Mouse (Mus musculus): ENCODE data around the gene Cdc42bpa.
"Not testable (repeated sequence)": the region's sequence is repeated elsewhere in the genome, so short reads cannot be mapped to it uniquely, and the experiment has no call there.

The Cdc42bpa gene

DNA sequence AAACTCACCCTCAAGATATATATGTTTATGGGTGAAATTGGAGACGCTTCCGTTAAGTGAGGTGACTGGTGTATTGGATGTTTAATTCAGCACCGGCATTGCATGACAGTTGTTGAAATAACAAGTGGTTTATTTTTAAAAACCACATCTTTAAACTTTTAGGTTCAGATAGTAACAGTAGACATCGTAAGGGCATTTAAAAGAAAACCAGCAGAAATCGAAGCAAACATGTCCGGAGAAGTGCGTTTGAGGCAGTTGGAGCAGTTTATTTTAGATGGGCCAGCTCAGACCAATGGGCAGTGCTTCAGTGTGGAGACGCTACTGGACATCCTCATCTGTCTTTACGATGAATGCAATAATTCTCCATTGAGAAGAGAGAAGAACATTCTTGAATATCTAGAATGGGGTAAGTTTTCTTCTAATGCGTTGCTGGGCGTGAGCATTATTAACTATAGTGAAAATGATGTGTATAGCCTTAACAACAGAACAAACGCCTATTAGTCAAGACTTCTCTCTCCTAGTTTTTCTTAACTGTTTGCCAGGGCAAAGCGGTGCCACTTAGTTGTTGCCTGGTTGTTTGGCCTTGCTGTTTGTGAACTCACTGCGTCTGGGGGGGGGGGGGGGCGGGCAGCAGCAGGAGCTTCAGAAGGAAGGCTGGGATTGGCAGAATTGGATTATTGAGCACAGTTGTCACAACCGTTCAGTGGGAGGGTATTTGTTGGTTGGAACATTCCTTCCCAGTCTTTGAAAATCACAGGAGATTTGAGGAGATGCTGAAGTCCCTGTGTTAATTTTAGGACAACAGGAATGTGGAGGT lies 818 bp downstream of the Cdc42bpa start:
- peak; percentile 59 for DNase-seq (ENCODE audit: low read depth, low spot score)

GRCm38 (mm10) chr1:179961777-179962176 lies 1.5 kb downstream of the Cdc42bpa start:
- DNase-seq (ENCODE audit: low read depth, low spot score), result peak; percentile 45

DNA sequence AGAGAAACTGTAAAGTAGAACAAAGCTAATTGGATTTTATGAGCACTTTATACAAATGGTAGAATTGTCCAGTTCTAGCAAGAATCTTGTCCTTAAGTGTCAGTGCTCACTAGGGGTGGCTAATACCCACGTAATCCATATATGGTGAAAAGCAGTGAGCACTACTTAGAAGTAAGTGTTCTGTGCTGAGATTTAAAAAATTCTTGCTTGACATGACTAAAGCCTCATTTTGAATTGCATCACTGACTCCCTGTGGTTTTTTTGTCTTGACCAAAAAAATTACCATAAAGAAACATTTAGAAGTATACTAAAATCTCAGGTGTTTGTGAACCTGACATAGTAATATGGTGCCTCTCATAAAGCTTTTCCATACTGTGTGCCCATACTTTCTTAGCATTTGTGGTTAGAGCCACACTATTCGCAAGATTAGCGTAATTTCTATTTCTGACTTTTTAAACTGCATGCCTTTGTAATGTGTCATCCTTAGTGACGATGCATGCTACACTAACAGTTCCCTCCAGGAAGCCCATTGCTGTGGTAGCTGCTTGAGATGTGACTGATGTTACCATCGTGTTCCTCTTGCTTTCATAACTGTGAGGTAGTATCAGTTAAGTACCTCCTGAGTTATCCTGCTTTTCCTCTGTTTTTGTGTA lies 9.6 kb downstream of the Cdc42bpa start:
- DNase-seq (ENCODE audit: low read depth, low spot score), result peak; percentile 92

- no peak for DNase-seq (ENCODE audit: low read depth, low spot score)
Observed at GRCm38 (mm10) chr1:179975021-179975420, 14.7 kb downstream of the Cdc42bpa start.

DNA sequence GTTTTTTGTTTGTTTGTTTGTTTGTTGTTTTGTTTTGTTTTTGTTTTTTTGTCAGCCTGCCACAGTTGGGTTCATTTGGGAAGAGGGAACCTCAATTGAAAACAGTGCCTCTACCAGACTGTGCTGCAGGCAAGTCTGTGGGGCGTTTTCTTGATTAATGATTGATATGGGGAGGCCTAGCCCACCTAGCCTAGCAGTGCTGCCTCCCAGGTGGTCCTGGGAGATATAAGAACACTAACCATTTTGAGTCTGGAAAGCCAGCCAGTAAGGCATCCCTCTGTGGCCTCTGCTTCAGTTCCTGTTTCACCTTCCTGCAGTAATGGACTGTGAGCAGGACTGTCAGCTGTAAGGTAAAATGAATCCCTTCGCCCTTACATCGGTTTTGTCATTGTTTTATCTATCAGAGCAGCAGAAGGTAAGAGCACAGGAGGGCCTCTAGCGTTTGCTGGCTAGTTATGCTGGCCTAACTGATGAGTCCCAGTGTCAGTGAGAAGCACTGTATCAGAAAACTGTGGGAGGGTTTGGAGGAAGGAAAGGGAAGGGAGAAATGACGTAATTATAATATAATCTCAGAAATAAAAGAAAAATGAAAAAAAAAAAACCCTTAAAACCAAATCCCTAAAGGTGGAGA lies 15.5 kb downstream of the Cdc42bpa start:
- DNase-seq (ENCODE audit: low read depth, low spot score), result no peak

DNA sequence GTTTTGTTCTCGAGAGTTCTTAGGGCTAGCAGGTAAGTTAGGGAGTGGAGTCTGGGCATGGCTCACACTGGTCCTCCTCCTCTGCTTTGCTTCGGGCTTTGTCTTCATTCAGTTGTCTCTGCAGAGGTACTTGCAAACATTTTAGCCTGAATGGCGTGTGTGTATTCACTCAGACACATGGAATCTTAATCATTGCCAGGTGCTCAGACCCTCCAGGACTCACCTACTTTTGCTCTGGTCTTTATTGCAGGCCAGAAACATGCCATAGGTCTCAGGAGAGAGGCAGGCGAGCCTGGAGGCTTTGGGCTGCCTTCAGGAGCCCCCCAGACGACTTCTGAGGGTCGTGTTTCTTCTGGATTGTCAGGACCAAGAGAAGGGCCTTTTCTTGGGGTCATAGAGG lies 17.2 kb downstream of the Cdc42bpa start:
- no peak for DNase-seq (ENCODE audit: low read depth, low spot score)

DNA sequence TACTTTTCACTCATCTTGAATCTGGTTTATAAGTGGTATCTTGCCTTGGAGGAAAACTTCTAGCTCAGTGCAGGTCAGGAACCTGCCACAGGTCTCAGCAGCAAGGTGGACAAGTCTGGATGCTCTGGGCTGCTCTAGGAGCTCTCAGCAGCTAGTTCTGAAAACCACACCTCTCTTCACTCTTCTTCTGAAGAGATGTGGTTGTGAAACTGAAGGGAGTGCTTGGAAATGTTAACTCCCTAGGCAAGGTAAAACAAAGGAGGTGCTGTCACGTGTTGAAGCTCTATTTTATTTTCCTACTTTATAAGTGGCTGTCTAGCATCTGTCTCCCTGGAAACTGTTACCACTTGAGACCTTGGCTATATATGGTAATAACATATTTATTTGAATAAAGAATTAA lies 18.5 kb downstream of the Cdc42bpa start:
- no peak for DNase-seq (ENCODE audit: low read depth, low spot score)

GRCm38 (mm10) chr1:179981680-179982079 lies 21.4 kb downstream of the Cdc42bpa start:
- DNase-seq (ENCODE audit: low read depth, low spot score), result no peak

GRCm38 (mm10) chr1:179982183-179982582 lies 21.9 kb downstream of the Cdc42bpa start:
- no peak for DNase-seq (ENCODE audit: low read depth, low spot score)

GRCm38 (mm10) chr1:179982933-179983332 lies 22.7 kb downstream of the Cdc42bpa start:
- peak; percentile 61 for DNase-seq (ENCODE audit: low read depth, low spot score)

DNA sequence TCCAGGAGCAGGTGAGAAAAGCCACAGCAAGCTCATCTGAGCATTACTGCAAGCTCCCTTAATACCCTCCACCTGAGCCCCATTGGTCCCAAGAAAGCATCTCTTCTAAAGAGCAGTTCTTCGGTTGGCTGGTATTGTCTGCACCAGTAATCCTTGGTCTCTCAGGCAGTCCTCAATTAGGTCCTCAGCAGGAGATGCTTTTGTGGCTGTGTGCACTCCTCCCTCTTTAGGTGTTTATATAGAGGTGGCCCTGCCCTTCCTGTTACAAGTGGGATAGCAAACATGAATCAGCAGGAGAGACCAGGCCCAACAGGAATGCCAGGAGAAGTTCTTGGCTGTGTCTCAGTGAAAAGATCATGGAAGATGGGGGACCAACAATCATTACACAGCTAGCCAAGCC lies 23.9 kb downstream of the Cdc42bpa start:
- no peak for DNase-seq (ENCODE audit: low read depth, low spot score)

DNA sequence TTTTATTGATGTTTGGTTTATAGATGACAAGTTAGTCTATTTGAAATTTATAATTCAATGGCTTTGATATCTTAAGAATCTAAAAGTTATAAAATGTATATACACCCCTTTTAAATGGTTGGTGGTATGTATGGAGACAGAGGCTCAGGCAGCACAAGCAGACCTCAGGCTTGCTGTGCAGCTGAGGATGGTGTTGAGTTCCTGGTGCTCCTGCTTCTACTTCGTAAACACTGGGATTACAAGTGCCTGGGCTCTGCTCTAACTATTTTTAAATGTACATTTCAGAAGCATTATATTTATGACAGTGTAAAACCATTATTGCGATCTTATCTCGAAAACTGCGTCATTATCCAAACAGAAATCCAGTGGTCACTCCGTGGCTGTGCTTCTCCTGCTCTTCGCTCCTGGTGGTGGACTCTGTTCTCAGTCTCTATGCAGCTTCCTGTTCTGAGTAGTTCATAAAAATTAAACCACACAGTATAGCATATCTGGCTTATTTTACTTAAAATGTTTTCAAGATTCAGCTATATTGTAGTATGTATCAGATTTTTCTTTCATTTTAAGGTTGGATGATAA lies 31.5 kb downstream of the Cdc42bpa start:
- DNase-seq (ENCODE audit: low read depth, low spot score), result no peak

- DNase-seq (ENCODE audit: low read depth, low spot score), result no peak
Observed at GRCm38 (mm10) chr1:179992255-179992654, 32.0 kb downstream of the Cdc42bpa start.

- DNase-seq (ENCODE audit: low read depth, low spot score), result peak; percentile 4
Observed at GRCm38 (mm10) chr1:180008057-180008456, 47.8 kb downstream of the Cdc42bpa start.

- DNase-seq (ENCODE audit: low read depth, low spot score), result no peak
Observed at GRCm38 (mm10) chr1:180013479-180013878, 53.2 kb downstream of the Cdc42bpa start.

- no peak for DNase-seq (ENCODE audit: low read depth, low spot score)
Observed at GRCm38 (mm10) chr1:180018218-180018617, 57.9 kb downstream of the Cdc42bpa start.

- peak; percentile 50 for DNase-seq (ENCODE audit: low read depth, low spot score)
Observed at GRCm38 (mm10) chr1:180021463-180022296, 61.4 kb downstream of the Cdc42bpa start.

DNA sequence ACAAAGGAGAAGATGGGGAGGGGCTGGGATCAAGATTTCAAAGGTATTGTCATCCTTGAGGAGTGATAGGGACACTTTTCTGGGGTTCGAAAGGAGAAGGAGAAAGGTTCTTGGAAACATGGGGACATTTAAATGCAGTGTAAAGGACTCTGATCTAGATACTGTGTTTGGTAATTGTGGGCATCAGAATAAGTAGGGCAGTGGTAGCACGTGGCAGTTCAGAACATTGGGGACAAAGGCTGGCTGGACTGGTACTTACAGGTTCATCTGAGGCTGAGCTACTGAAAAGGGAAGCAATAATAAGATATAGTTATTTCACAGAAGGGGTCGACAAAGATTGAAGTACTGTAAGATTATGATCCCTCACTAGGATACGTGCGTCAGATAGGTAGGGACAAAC lies 63.2 kb downstream of the Cdc42bpa start:
- no peak for DNase-seq (ENCODE audit: low read depth, low spot score)

- not testable (repeated sequence) for DNase-seq (ENCODE audit: low read depth, low spot score)
Observed at GRCm38 (mm10) chr1:180029863-180030262, 69.6 kb downstream of the Cdc42bpa start.

- DNase-seq (ENCODE audit: low read depth, low spot score), result no peak
Observed at GRCm38 (mm10) chr1:180030631-180031365, 70.5 kb downstream of the Cdc42bpa start.
